Mouse (Mus musculus) splenic B cell, adult 2 months (primary cell): ENCODE data around the gene Nectin1.

ENCODE experiments used
- DNase-seq: peaks from one replicate; pipeline ENCODE4 v3.0.0-alpha.2; 2011; ENCODE audit warnings: low read depth, low spot score
- H3K27me3 ChIP-seq: 2 replicates; pipeline ENCODE4 v1.6.1; 2012; ENCODE audit warnings: mild to moderate bottlenecking, low read length, moderate library complexity, mixed read lengths; ENCODE audit not compliant: control insufficient read depth, poor library complexity, insufficient read depth, severe bottlenecking
- H3K36me3 ChIP-seq: 2 replicates; pipeline ENCODE4 v1.6.1; 2012; ENCODE audit warnings: mild to moderate bottlenecking, low read length, moderate library complexity, mixed read lengths; ENCODE audit not compliant: control insufficient read depth, poor library complexity, insufficient read depth, severe bottlenecking

Nectin1 gene

GRCm38 (mm10) chr9:43731880-43732279 lies 11.9 kb upstream of the Nectin1 start:
- H3K36me3 ChIP-seq, result no peaks in the 10 kb centered on the region
- DNase-seq, result no peak
- H3K27me3 ChIP-seq, result no peaks in the 10 kb centered on the region

GRCm38 (mm10) chr9:43732671-43733070 lies 11.1 kb upstream of the Nectin1 start:
- no peak for DNase-seq
- no peaks in the 10 kb centered on the region for H3K36me3 ChIP-seq
- H3K27me3 ChIP-seq, result no peaks in the 10 kb centered on the region

GRCm38 (mm10) chr9:43734952-43735351 lies 8.8 kb upstream of the Nectin1 start:
- H3K27me3 ChIP-seq, result no peaks in the 10 kb centered on the region
- DNase-seq, result no peak

GRCm38 (mm10) chr9:43736046-43736730 lies 7.6 kb upstream of the Nectin1 start:
- Histone ChIP-seq H3K36me3 (no peaks in the 10 kb centered on the region), H3K27me3 (no peaks in the 10 kb centered on the region)
- no peak for DNase-seq

More at GRCm38 (mm10) chr9:43734952-43735351, 8.8 kb upstream of the Nectin1 start:
- no peaks in the 10 kb centered on the region for H3K36me3 ChIP-seq

GRCm38 (mm10) chr9:43737331-43737730 lies 6.5 kb upstream of the Nectin1 start:
- H3K27me3 ChIP-seq, result no peaks in the 10 kb centered on the region
- no peaks in the 10 kb centered on the region for H3K36me3 ChIP-seq
- DNase-seq, result no peak

GRCm38 (mm10) chr9:43737871-43738292 lies 5.9 kb upstream of the Nectin1 start:
- no peaks in the 10 kb centered on the region for H3K27me3 ChIP-seq
- DNase-seq, result no peak
- no peaks in the 10 kb centered on the region for H3K36me3 ChIP-seq

GRCm38 (mm10) chr9:43738480-43739084 lies 5.2 kb upstream of the Nectin1 start:
- no peaks in the 10 kb centered on the region for H3K27me3 ChIP-seq
- no peak for DNase-seq
- H3K36me3 ChIP-seq, result no peaks in the 10 kb centered on the region

GRCm38 (mm10) chr9:43741277-43741676 lies 2.5 kb upstream of the Nectin1 start:
- no peak for DNase-seq
- Histone ChIP-seq H3K27me3 (no peaks in the 10 kb centered on the region), H3K36me3 (no peaks in the 10 kb centered on the region)

- no peaks in the 10 kb centered on the region for H3K36me3 ChIP-seq
These were observed 1.7 kb upstream of the Nectin1 start for GRCm38 (mm10) chr9:43742066-43742465.

GRCm38 (mm10) chr9:43742902-43743646 lies 710 bp upstream of the Nectin1 start:
- DNase-seq, result peak; percentile 18
- H3K36me3 ChIP-seq, result no peaks in the 10 kb centered on the region
- H3K27me3 ChIP-seq, result no peaks in the 10 kb centered on the region

More at GRCm38 (mm10) chr9:43742066-43742465, 1.7 kb upstream of the Nectin1 start:
- DNase-seq, result no peak
- H3K27me3 ChIP-seq, result no peaks in the 10 kb centered on the region

DNA sequence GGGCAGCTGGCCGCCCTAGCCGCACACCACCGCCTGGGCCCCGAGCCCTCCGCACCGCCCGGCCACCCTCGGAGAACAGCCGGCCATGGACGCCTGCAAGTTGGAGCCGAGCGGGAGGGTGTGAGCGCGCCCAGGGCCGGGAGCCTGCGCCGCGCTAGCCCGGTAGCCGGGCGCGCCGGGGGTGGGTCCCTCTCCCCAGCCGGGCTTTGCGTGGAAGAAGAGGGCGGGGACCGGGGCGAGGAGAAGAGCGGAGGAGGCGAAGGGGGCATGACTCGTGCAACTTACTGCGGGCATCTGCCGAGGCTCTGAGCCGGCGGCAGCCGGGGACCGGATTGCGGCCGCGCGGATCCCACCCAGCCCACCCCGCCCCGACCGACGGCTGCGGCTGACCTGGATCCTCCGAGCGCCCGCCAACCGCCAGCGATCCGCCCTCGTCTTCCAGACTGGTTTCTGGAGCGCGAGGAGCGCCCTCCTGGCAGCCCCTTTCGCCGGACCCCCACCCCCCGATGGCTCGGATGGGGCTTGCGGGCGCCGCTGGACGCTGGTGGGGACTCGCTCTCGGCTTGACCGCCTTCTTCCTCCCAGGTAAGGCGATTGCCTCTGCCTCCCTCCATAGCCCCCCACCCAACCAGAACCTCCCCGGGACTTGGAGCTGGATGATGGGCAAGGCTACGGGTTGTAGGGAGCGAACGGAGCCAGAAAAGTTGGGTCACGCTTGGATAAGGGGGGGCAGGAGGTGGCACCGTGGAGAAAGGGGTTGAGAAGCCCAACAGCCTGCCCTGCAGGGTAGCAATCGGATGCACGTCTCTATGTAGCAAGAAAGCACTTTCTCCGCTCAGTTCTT lies 576 bp downstream of the Nectin1 start:
- peak; percentile 31 for DNase-seq
- H3K36me3 ChIP-seq, result no peaks in the 10 kb centered on the region

GRCm38 (mm10) chr9:43745051-43745792 lies 1.4 kb downstream of the Nectin1 start:
- peak; percentile 56 for DNase-seq
- Histone ChIP-seq H3K27me3 (no peaks in the 10 kb centered on the region), H3K36me3 (no peaks in the 10 kb centered on the region)

More for the DNA sequence above, 576 bp downstream of the Nectin1 start:
- H3K27me3 ChIP-seq, result no peaks in the 10 kb centered on the region

DNA sequence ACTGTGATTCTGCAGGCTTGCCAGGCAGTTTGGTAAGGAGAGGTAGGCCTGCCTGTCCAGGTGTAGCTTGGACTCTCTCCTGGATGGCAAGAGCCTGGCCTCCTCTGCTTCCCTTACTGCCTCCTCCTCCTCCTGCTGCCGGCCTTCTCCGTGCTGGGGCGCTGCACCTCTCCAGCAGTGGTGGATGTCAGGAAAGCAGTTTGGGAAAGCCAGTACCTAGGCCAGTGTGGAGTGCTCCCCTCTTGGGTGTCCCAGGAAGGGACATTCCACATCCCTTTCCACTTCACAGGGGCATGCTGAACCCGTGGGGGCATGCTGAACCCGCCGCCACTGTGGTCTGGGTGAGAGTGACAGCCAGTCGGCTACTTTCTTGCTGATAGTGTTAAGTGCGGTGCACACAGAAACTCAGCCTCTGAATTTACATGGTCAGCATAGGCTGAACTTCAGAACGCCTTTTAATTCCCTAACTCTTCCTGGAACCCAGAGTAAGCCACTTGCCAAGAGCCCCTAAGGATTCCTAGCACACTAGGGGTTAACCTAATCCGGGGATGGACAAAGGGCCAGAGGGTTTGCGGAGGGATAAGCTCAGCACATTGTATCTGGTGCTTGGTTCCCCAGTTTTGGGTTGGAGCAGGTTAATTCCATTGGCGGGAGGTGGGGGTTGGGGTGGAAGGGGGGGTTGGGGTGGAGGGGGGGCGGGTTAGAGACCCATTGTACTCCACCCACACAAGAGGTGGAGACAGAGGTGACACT lies 2.3 kb downstream of the Nectin1 start:
- DNase-seq, result no peak
- H3K36me3 ChIP-seq, result no peaks in the 10 kb centered on the region
- H3K27me3 ChIP-seq, result no peaks in the 10 kb centered on the region
